Mouse (Mus musculus) embryonic fibroblast, embryonic 13.5 days (primary cell): ENCODE results near the gene Wscd1.

Experiments
- CTCF ChIP-seq: IDR thresholded peaks from 2 replicates; pipeline ENCODE4 v1.5.1; 2011; ENCODE audit warnings: mild to moderate bottlenecking, control low read depth, low read length, moderate library complexity, borderline replicate concordance; ENCODE audit not compliant: insufficient read depth
- POLR2A ChIP-seq: IDR thresholded peaks from 2 replicates; pipeline ENCODE4 v1.6.1; 2011; ENCODE audit warnings: low read depth, mild to moderate bottlenecking, control low read depth, low read length, moderate library complexity

DNA sequence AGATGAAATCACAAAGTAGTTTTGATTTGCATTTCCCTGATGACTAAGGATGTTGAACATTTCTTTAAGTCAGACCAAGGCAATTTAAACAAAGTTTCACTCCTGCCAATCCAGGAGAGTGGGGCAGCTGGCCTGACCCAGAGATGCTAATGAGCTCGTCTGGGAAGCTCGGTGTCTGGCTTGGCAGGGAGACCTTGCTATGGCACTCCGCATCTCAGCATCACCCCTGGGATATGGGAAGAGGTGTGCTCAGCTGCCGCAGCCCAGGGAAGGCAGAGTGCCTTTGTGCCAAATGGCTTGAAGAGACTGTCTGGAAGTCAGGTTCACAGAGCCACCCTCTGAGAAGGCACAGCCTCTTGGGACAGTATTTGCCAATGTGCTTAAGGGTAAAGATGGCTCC is 75.3 kb downstream of the Wscd1 start:
- TF ChIP-seq POLR2A, result no peak
- no peak for TF ChIP-seq CTCF
